Mouse (Mus musculus): ENCODE data around the gene Sub1.

Sub1 gene

GRCm38 (mm10) chr15:12013532-12014196 lies 16.9 kb upstream of the Sub1 start:
- no peak for DNase-seq (ENCODE audit: low spot score in 2 of 2)

- DNase-seq (ENCODE audit: low spot score in 2 of 2), result no peak
Observed at GRCm38 (mm10) chr15:12010602-12011044, 13.8 kb upstream of the Sub1 start.

- no peak for DNase-seq (ENCODE audit: low spot score in 2 of 2)
Observed at GRCm38 (mm10) chr15:12009712-12010601, 13.2 kb upstream of the Sub1 start.

- DNase-seq (ENCODE audit: low spot score in 2 of 2), result no peak
Observed at GRCm38 (mm10) chr15:12008894-12009293, 12.1 kb upstream of the Sub1 start.

GRCm38 (mm10) chr15:12007971-12008800 lies 11.4 kb upstream of the Sub1 start:
- DNase-seq (ENCODE audit: low spot score in 2 of 2), result no peak

GRCm38 (mm10) chr15:12007421-12007820 lies 10.6 kb upstream of the Sub1 start:
- DNase-seq (ENCODE audit: low spot score in 2 of 2), result no peak

GRCm38 (mm10) chr15:12006169-12006568 lies 9.4 kb upstream of the Sub1 start:
- no peak for DNase-seq (ENCODE audit: low spot score in 2 of 2)

- peak; percentile 93 to 94 for DNase-seq (ENCODE audit: low spot score in 2 of 2)
Observed at GRCm38 (mm10) chr15:11995815-11996201, 975 bp downstream of the Sub1 start.

- DNase-seq (ENCODE audit: low spot score in 2 of 2), result no peak
Observed at GRCm38 (mm10) chr15:11994921-11995814, 1.6 kb downstream of the Sub1 start.

- no peak for DNase-seq (ENCODE audit: low spot score in 2 of 2)
Observed at GRCm38 (mm10) chr15:11994006-11994405, 2.8 kb downstream of the Sub1 start.

GRCm38 (mm10) chr15:11991552-11992113 lies 5.2 kb downstream of the Sub1 start:
- DNase-seq (ENCODE audit: low spot score in 2 of 2), result no peak

GRCm38 (mm10) chr15:11988580-11988979 lies 8.2 kb downstream of the Sub1 start:
- no peak for DNase-seq (ENCODE audit: low spot score in 2 of 2)

GRCm38 (mm10) chr15:11987892-11988291 lies 8.9 kb downstream of the Sub1 start:
- no peak for DNase-seq (ENCODE audit: low spot score in 2 of 2)

- peak in 1 of 2 experiments; percentile 33 for DNase-seq (ENCODE audit: low spot score in 2 of 2)
Observed at GRCm38 (mm10) chr15:11981985-11982384, 14.8 kb downstream of the Sub1 start.

GRCm38 (mm10) chr15:11981501-11981900 lies 15.3 kb downstream of the Sub1 start:
- DNase-seq (ENCODE audit: low spot score in 2 of 2), result peak; percentile 62 to 69

- no peak for DNase-seq (ENCODE audit: low spot score in 2 of 2)
Observed at GRCm38 (mm10) chr15:11978175-11978574, 18.6 kb downstream of the Sub1 start.

GRCm38 (mm10) chr15:11977071-11977470 lies 19.7 kb downstream of the Sub1 start:
- peak in 1 of 2 experiments; percentile 24 for DNase-seq (ENCODE audit: low spot score in 2 of 2)

- DNase-seq (ENCODE audit: low spot score in 2 of 2), result no peak
Observed at GRCm38 (mm10) chr15:11975836-11976235, 20.9 kb downstream of the Sub1 start.

- peak; percentile 87 for DNase-seq (ENCODE audit: low spot score in 2 of 2)
Observed at GRCm38 (mm10) chr15:11971854-11972420, 24.8 kb downstream of the Sub1 start.

GRCm38 (mm10) chr15:11970621-11971020 lies 26.2 kb downstream of the Sub1 start:
- DNase-seq (ENCODE audit: low spot score in 2 of 2), result no peak

Measured in right cerebral cortex, adult 2 months (tissue).